Comparison of ENCODE assay signal across 12 mouse cellular contexts in genomic region chr10:69803135-69803756, GRCm38 (mm10).
DNase-seq lines count a peak whose midpoint lies in the region; ATAC-seq lines count a peak whose summit lies in the region.
"Had no signal": no experiment of that assay in that cellular context is flagged by ENCODE, and none has a peak within 500 bp of the region (broad histone marks: within the 10 kb centered on the region; RNA-seq: fewer than 3 reads in every experiment).

No protein-coding gene starts in this region.

- H3K4me3 ChIP-seq in forebrain, embryonic 12.5 days (replicated peaks) = no peak overlapping the region
- no peak overlapping the region for H3K4me3 ChIP-seq in forebrain, embryonic 11.5 days (ENCODE audit: low read depth, low read length)
- no peak overlapping the region for H3K4me3 ChIP-seq in limb, embryonic 11.5 days (ENCODE audit: low read depth, low read length)
- no peak overlapping the region for H3K4me3 ChIP-seq in heart, embryonic 10.5 days

- H3K27ac ChIP-seq in forebrain, embryonic 12.5 days = no peak overlapping the region
- H3K27ac ChIP-seq in forebrain, embryonic 11.5 days (ENCODE audit: low read depth, low read length) = no peak overlapping the region
- no peak overlapping the region for H3K27ac ChIP-seq in limb, embryonic 11.5 days (replicated peaks; ENCODE audit: low read depth, low read length)
- H3K27ac ChIP-seq in heart, embryonic 10.5 days = no peak overlapping the region

- H3K9me3 ChIP-seq in forebrain, embryonic 12.5 days = no peaks in the 10 kb centered on the region
- no peaks in the 10 kb centered on the region for H3K9me3 ChIP-seq in forebrain, embryonic 11.5 days (ENCODE audit: control insufficient read depth, low read length)
- H3K9me3 ChIP-seq in limb, embryonic 11.5 days (ENCODE audit: control insufficient read depth, low read length) = no peaks in the 10 kb centered on the region; the same call in 1 of the 2 replicates
- H3K9me3 ChIP-seq in heart, embryonic 10.5 days = no peaks in the 10 kb centered on the region

- ATAC-seq in forebrain, embryonic 12.5 days (ENCODE audit: low FRiP score) = peak; percentile 74
- ATAC-seq in forebrain, embryonic 11.5 days (replicated peaks; ENCODE audit: low FRiP score) = no peak
- no peak for ATAC-seq in limb, embryonic 11.5 days (ENCODE audit: insufficient number of reproducible peaks, low FRiP score, low TSS enrichment, low read depth)

- WGBS in forebrain, embryonic 12.5 days = 79% methylated on average over 14 of the region's 14 CpGs
- 85% methylated on average over 14 of the region's 14 CpGs for WGBS in forebrain, embryonic 11.5 days
- 87% methylated on average over 14 of the region's 14 CpGs for WGBS in limb, embryonic 11.5 days
- 87% methylated on average over 14 of the region's 14 CpGs for WGBS in heart, embryonic 10.5 days

- H3K27me3 ChIP-seq in forebrain, embryonic 12.5 days = no peaks in the 10 kb centered on the region
- H3K27me3 ChIP-seq in forebrain, embryonic 11.5 days (ENCODE audit: control insufficient read depth, insufficient read depth, low read length) = no peaks in the 10 kb centered on the region
- H3K27me3 ChIP-seq in limb, embryonic 11.5 days (ENCODE audit: control insufficient read depth, insufficient read depth, low read length) = no peaks in the 10 kb centered on the region
- H3K27me3 ChIP-seq in heart, embryonic 10.5 days (ENCODE audit: insufficient read depth, poor library complexity, severe bottlenecking) = no peaks in the 10 kb centered on the region

- H3K36me3 ChIP-seq in forebrain, embryonic 12.5 days (replicated peaks) = no peaks in the 10 kb centered on the region
- no peaks in the 10 kb centered on the region for H3K36me3 ChIP-seq in forebrain, embryonic 11.5 days (ENCODE audit: control insufficient read depth, insufficient read depth, low read length)
- H3K36me3 ChIP-seq in limb, embryonic 11.5 days (ENCODE audit: control insufficient read depth, insufficient read depth, low read length) = no peaks in the 10 kb centered on the region
- peaks cover 10% of the 10 kb centered on the region; the same call in 1 of the 2 replicates for H3K36me3 ChIP-seq in heart, embryonic 10.5 days

- no peak overlapping the region for H3K4me2 ChIP-seq in forebrain, embryonic 12.5 days
- no peak overlapping the region for H3K4me2 ChIP-seq in forebrain, embryonic 11.5 days (ENCODE audit: low read depth, low read length, severe bottlenecking)
- H3K4me2 ChIP-seq in limb, embryonic 11.5 days (ENCODE audit: low read depth, severe bottlenecking) = no peak overlapping the region

- peaks cover 9% of the 10 kb centered on the region; the same call in 1 of the 2 replicates for H3K4me1 ChIP-seq in forebrain, embryonic 12.5 days
- H3K4me1 ChIP-seq in forebrain, embryonic 11.5 days (replicated peaks; ENCODE audit: control insufficient read depth, insufficient read depth, low read length) = no peaks in the 10 kb centered on the region
- 0 out of 2 replicates have a peak, but pooled peaks cover 2% of the 10 kb centered on the region for H3K4me1 ChIP-seq in limb, embryonic 11.5 days (ENCODE audit: control insufficient read depth, insufficient read depth, low read length)
- peaks cover 20% of the 10 kb centered on the region for H3K4me1 ChIP-seq in heart, embryonic 10.5 days

- no peak for DNase-seq in forebrain, embryonic 11.5 days (ENCODE audit: low spot score)
- peak; percentile 57 to 62 for DNase-seq in frontal cortex, postnatal 14 days (ENCODE audit: low spot score in 2 of 2)
- peak; percentile 48 for DNase-seq in limb, embryonic 11.5 days (ENCODE audit: low spot score)
- DNase-seq in right cerebral cortex, postnatal 10 days (ENCODE audit: low spot score in 2 of 2) = peak; percentile 81 to 91
- no peak for DNase-seq in gastrocnemius, adult 8-10 months (ENCODE audit: low spot score in 2 of 2)
- no peak for DNase-seq in heart, embryonic 10.5 days (ENCODE audit: low spot score)
- DNase-seq in lung, postnatal 25 days (ENCODE audit: low spot score) = no peak
- DNase-seq: adrenal gland, adult 8-10 months; B cell, adult 2 months; kidney, adult 8-10 months; lung, postnatal 36 days had no signal

- H3K9ac ChIP-seq in forebrain, embryonic 12.5 days = no peak overlapping the region
- H3K9ac ChIP-seq in forebrain, embryonic 11.5 days (ENCODE audit: low read length) = no peak overlapping the region
- no peak overlapping the region for H3K9ac ChIP-seq in limb, embryonic 11.5 days (ENCODE audit: low read length)

Comparison
In these comparisons a context has a peak if more than half of its experiments do, and no peak if none do; other contexts are left out.
1. DNase-seq: peak in frontal cortex, postnatal 14 days (2 of 2), limb, embryonic 11.5 days (single experiment) and right cerebral cortex, postnatal 10 days (2 of 2); none in forebrain, embryonic 11.5 days (single experiment), gastrocnemius, adult 8-10 months (0 of 2), heart, embryonic 10.5 days (single experiment) and lung, postnatal 25 days (single experiment).